Mouse (Mus musculus): ENCODE data around the gene Hint1. TPM values are rescaled to one million over a fixed set of nuclear protein-coding genes. Genes with fewer than 3 reads are reported as not detected.

The Hint1 gene
- polyA plus RNA-seq, 1 experiment from 2014 or later = 611 TPM

DNA sequence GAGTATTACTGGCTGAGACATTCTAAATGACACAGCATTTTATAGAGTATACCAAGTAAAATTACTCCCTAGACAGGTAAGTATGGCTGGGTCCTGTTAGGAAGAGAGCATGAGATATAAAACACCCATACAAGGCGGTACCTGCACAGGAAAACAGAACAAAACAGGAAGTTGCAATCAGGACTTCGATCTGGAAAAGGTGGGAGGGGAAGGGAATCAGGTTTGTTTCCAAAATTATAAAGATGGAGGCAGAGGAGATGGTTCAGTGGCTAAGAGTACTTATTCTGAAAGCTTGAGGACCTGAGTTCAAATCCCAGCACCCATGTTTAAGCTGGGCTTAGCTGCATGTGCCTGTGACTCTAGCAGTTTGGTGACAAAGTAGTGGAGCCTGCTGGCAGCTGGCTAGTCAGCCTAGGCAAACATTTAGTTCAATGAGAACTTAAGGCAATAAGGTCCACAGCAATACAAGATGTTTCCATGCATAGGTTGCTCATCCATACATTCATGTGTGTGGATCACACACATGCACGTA is 1.8 kb downstream of the Hint1 start:
- Histone ChIP-seq H3K27me3 (ENCODE audit: control insufficient read depth, insufficient read depth, low read length) (no peaks in the 10 kb centered on the region), H3K4me3 (ENCODE audit: low read depth, low read length) (no peak overlapping the region), H3K9ac (ENCODE audit: low read length) (no peak overlapping the region), H3K4me1 (ENCODE audit: control insufficient read depth, insufficient read depth, low read length) (no peaks in the 10 kb centered on the region), H3K36me3 (ENCODE audit: control insufficient read depth, insufficient read depth, low read length) (peaks cover 2% of the 10 kb centered on the region; the same call in 1 of the 2 replicates), H3K27ac (replicated peaks; ENCODE audit: low read depth, low read length) (no peak overlapping the region), H3K4me2 (ENCODE audit: low read depth, severe bottlenecking) (peak overlapping the region; percentile 60; the same call in 1 of the 2 replicates), H3K9me3 (ENCODE audit: control insufficient read depth, low read length) (no peaks in the 10 kb centered on the region)
- 86% methylated on average over 3 of the region's 3 CpGs for WGBS
- ATAC-seq (ENCODE audit: insufficient number of reproducible peaks, low FRiP score, low TSS enrichment, low read depth) = no peak
- no peak for DNase-seq (ENCODE audit: low spot score)

DNA sequence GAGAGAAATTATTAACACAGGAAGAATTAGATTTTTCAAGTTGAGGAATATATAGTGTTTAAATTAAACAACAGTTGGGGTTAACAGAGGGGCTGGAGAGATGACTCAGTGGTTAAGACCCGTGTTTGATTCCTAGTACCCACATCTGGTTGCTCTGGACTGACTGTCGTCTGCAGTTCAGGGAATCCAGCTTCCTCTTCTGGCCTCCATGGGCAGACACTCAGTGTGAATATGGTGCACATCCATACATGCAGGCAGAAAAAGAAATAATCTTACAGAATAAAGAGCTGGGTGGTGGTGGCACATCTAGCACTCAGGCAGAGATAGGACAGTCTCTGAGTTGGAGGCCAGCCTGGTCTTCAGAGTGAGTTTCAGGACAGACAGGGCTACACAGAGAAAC is 2.3 kb downstream of the Hint1 start:
- Histone ChIP-seq H3K9me3 (ENCODE audit: control insufficient read depth, low read length) (no peaks in the 10 kb centered on the region), H3K27me3 (ENCODE audit: control insufficient read depth, insufficient read depth, low read length) (no peaks in the 10 kb centered on the region), H3K4me1 (ENCODE audit: control insufficient read depth, insufficient read depth, low read length) (no peaks in the 10 kb centered on the region), H3K4me3 (ENCODE audit: low read depth, low read length) (no peak overlapping the region), H3K9ac (ENCODE audit: low read length) (no peak overlapping the region), H3K4me2 (ENCODE audit: low read depth, severe bottlenecking) (no peak overlapping the region), H3K27ac (replicated peaks; ENCODE audit: low read depth, low read length) (no peak overlapping the region), H3K36me3 (ENCODE audit: control insufficient read depth, insufficient read depth, low read length) (peaks cover 2% of the 10 kb centered on the region; the same call in 1 of the 2 replicates)
- 76% methylated on average over 2 of the region's 2 CpGs for WGBS
- DNase-seq (ENCODE audit: low spot score) (no peak), ATAC-seq (ENCODE audit: insufficient number of reproducible peaks, low FRiP score, low TSS enrichment, low read depth) (no peak)

DNA sequence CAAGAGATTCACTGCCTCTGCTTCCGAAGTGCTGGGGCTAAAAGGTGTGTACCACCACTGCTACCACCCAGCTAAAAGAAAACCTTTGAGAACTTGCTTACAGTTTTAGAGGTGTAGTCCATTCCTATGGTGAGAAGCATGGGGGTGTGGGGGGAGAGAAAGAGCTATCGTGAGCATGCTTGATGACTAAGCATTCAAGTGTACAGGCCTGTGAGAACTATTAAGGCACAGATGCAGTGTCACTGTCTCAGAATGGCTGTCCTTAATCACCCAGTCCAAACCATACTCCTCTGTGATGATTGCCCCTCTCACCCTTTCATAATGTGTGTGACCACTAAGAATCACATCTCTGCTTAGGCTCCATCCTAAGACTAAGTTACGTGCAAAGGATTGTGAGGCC is 3.1 kb downstream of the Hint1 start:
- Histone ChIP-seq H3K9ac (ENCODE audit: low read length) (no peak overlapping the region), H3K9me3 (ENCODE audit: control insufficient read depth, low read length) (no peaks in the 10 kb centered on the region), H3K4me3 (ENCODE audit: low read depth, low read length) (no peak overlapping the region), H3K4me2 (ENCODE audit: low read depth, severe bottlenecking) (no peak overlapping the region), H3K27me3 (ENCODE audit: control insufficient read depth, insufficient read depth, low read length) (no peaks in the 10 kb centered on the region), H3K4me1 (ENCODE audit: control insufficient read depth, insufficient read depth, low read length) (no peaks in the 10 kb centered on the region), H3K36me3 (ENCODE audit: control insufficient read depth, insufficient read depth, low read length) (peaks cover 2% of the 10 kb centered on the region), H3K27ac (replicated peaks; ENCODE audit: low read depth, low read length) (no peak overlapping the region)
- DNase-seq (ENCODE audit: low spot score) (no peak), ATAC-seq (ENCODE audit: insufficient number of reproducible peaks, low FRiP score, low TSS enrichment, low read depth) (no peak)
- WGBS = 90% methylated on average over 3 of the region's 3 CpGs

DNA sequence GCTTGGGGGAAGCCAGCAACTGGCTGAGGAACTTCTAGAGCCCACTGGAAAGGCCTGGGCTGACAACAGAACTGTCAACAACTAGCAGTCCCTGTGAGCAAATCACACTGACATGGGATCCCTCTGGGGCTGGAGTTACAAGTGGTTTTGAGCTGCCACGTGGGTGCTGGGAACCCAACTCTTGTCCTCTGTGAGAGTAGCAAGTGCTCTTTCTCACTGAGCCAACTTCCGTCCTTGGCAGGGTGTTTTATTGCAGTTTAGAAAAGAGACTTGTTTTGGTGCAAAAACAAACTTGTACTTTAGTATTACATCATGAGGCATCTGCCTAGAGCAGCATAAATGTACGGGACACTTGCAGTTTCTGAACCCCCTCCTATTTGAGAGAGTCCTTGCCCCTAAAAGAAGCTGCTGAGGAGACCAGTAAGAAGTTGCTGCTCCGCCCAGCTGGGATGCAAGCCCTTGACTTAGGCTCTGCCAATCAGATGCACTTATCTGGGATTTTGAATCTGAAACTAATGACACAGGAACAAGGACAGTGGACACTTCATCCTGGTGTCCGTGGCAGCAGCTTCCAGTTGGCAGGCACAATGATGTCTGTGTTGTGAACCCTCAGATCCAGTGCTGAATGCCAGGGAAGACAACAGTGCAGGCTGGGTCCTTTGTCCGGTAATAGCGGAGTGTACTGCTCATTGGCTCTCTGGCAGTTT is 5.8 kb downstream of the Hint1 start:
- no peak for ATAC-seq (ENCODE audit: insufficient number of reproducible peaks, low FRiP score, low TSS enrichment, low read depth)

DNA sequence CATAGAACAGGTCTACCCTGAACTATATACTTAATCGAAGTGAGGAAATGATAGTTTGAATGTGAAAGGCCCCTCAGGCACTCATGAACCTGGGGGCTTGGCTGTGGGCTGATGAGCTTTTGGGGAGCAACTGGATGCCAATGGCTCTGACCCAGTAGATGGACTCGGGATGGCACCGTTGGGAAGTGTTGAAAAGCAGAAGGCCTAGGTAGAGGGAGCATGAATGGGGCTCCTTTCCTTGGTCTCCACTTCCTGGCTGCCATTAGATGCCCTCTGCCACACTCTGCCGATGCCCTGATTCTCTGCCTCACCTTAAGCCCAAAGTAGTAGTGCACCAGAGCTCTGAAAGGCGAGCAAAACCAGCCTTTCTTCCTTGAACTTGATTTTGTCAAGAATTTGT is 9.8 kb downstream of the Hint1 start:
- 86% methylated on average over 5 of the region's 5 CpGs for WGBS
- no peak overlapping the region for H3K4me3 ChIP-seq (ENCODE audit: low read depth, low read length)
- no peak overlapping the region for H3K4me2 ChIP-seq (ENCODE audit: low read depth, severe bottlenecking)

More for the DNA sequence above, 5.8 kb downstream of the Hint1 start:
- no peak overlapping the region for H3K4me3 ChIP-seq (ENCODE audit: low read depth, low read length)
- H3K4me1 ChIP-seq (ENCODE audit: control insufficient read depth, insufficient read depth, low read length) = no peaks in the 10 kb centered on the region
- H3K27me3 ChIP-seq (ENCODE audit: control insufficient read depth, insufficient read depth, low read length) = no peaks in the 10 kb centered on the region
- H3K9ac ChIP-seq (ENCODE audit: low read length) = no peak overlapping the region
- 89% methylated on average over 7 of the region's 7 CpGs for WGBS
- DNase-seq (ENCODE audit: low spot score) = no peak
- no peak overlapping the region for H3K4me2 ChIP-seq (ENCODE audit: low read depth, severe bottlenecking)
- no peaks in the 10 kb centered on the region for H3K9me3 ChIP-seq (ENCODE audit: control insufficient read depth, low read length)
- H3K27ac ChIP-seq (replicated peaks; ENCODE audit: low read depth, low read length) = no peak overlapping the region
- H3K36me3 ChIP-seq (ENCODE audit: control insufficient read depth, insufficient read depth, low read length) = peaks cover 2% of the 10 kb centered on the region

DNA sequence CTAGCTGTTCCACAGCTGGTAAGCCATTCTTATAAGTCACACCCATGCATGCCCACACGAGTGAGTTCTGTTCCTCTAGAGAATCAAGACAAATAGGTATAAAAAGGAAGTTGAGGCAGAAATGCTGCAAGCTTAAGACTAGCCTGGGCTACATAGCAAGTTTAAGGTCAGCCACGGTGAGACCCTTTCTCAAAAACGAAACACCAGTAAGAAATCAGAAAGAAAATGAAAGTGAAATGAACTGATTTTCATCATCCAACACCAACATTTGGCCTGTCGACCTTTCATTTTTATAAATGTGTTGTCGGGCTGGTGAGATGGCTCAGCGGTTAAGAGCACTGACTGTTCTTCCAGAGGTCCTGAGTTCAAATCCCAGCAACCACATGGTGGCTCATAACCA is 12.7 kb downstream of the Hint1 start:
- WGBS = 78% methylated on average over 6 of the region's 6 CpGs

More for the DNA sequence above, 9.8 kb downstream of the Hint1 start:
- Histone ChIP-seq H3K36me3 (ENCODE audit: control insufficient read depth, insufficient read depth, low read length) (peaks cover 2% of the 10 kb centered on the region), H3K4me1 (ENCODE audit: control insufficient read depth, insufficient read depth, low read length) (no peaks in the 10 kb centered on the region), H3K9me3 (ENCODE audit: control insufficient read depth, low read length) (no peaks in the 10 kb centered on the region), H3K9ac (ENCODE audit: low read length) (no peak overlapping the region), H3K27me3 (ENCODE audit: control insufficient read depth, insufficient read depth, low read length) (no peaks in the 10 kb centered on the region), H3K27ac (replicated peaks; ENCODE audit: low read depth, low read length) (no peak overlapping the region)
- ATAC-seq (ENCODE audit: insufficient number of reproducible peaks, low FRiP score, low TSS enrichment, low read depth) = no peak
- DNase-seq (ENCODE audit: low spot score) = no peak

DNA sequence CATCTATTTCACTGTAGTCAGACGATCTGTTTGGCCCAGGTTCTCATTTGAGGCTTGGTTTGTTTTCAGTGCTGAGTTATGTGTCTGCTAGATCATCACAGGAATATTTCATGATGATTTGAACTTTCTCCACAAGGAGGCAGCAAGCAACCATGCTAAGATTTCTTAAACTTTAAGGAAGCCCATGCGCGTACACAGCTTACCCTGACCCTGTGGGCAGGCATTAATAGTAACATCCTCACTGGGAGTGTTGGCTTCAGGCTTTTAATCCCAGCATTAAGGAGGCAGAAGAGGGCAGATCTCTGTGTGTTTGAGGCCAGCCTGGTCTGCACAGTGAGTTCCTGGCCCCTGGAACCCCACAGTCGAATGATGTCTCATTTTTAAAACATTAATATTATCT is 13.3 kb downstream of the Hint1 start:
- Histone ChIP-seq H3K27ac (replicated peaks; ENCODE audit: low read depth, low read length) (no peak overlapping the region), H3K4me2 (ENCODE audit: low read depth, severe bottlenecking) (no peak overlapping the region), H3K36me3 (ENCODE audit: control insufficient read depth, insufficient read depth, low read length) (no peaks in the 10 kb centered on the region), H3K4me1 (ENCODE audit: control insufficient read depth, insufficient read depth, low read length) (no peaks in the 10 kb centered on the region), H3K27me3 (ENCODE audit: control insufficient read depth, insufficient read depth, low read length) (no peaks in the 10 kb centered on the region), H3K9ac (ENCODE audit: low read length) (no peak overlapping the region), H3K4me3 (ENCODE audit: low read depth, low read length) (no peak overlapping the region), H3K9me3 (ENCODE audit: control insufficient read depth, low read length) (no peaks in the 10 kb centered on the region)
- DNase-seq (ENCODE audit: low spot score) (peak; percentile 45), ATAC-seq (ENCODE audit: insufficient number of reproducible peaks, low FRiP score, low TSS enrichment, low read depth) (no peak)
- 43% methylated on average over 4 of the region's 4 CpGs for WGBS

More for the DNA sequence above, 12.7 kb downstream of the Hint1 start:
- no peak for ATAC-seq (ENCODE audit: insufficient number of reproducible peaks, low FRiP score, low TSS enrichment, low read depth)
- H3K27me3 ChIP-seq (ENCODE audit: control insufficient read depth, insufficient read depth, low read length) = no peaks in the 10 kb centered on the region
- H3K4me1 ChIP-seq (ENCODE audit: control insufficient read depth, insufficient read depth, low read length) = no peaks in the 10 kb centered on the region
- DNase-seq (ENCODE audit: low spot score) = no peak
- no peaks in the 10 kb centered on the region for H3K9me3 ChIP-seq (ENCODE audit: control insufficient read depth, low read length)
- no peak overlapping the region for H3K9ac ChIP-seq (ENCODE audit: low read length)
- H3K4me3 ChIP-seq (ENCODE audit: low read depth, low read length) = no peak overlapping the region
- H3K27ac ChIP-seq (replicated peaks; ENCODE audit: low read depth, low read length) = no peak overlapping the region
- H3K36me3 ChIP-seq (ENCODE audit: control insufficient read depth, insufficient read depth, low read length) = no peaks in the 10 kb centered on the region; the same call in 1 of the 2 replicates
- no peak overlapping the region for H3K4me2 ChIP-seq (ENCODE audit: low read depth, severe bottlenecking)

DNA sequence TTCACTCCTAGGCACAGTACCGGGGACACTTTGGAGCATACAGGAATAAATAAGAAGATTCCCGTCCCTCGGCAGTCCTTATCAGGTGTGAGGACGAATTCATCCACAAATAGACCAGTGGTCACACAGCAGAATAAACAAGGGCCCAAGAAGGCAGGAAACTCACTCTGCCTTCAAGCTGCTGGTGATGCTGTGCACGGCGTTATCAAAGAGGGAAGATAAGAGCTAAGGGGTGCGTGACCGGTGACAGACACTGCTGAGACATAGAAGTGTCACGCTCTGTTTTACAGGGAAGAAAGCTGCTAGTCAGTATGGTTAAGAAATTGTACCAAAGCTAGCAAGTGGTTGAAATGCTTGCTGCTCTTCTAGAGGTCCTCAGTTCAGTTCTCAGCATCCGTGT is 13.7 kb downstream of the Hint1 start:
- no peak overlapping the region for H3K4me2 ChIP-seq (ENCODE audit: low read depth, severe bottlenecking)
- peaks cover 4% of the 10 kb centered on the region; the same call in 1 of the 2 replicates for H3K4me1 ChIP-seq (ENCODE audit: control insufficient read depth, insufficient read depth, low read length)
- H3K9me3 ChIP-seq (ENCODE audit: control insufficient read depth, low read length) = no peaks in the 10 kb centered on the region
- ATAC-seq (ENCODE audit: insufficient number of reproducible peaks, low FRiP score, low TSS enrichment, low read depth) (no peak), DNase-seq (ENCODE audit: low spot score) (no peak)
- H3K36me3 ChIP-seq (ENCODE audit: control insufficient read depth, insufficient read depth, low read length) = no peaks in the 10 kb centered on the region
- WGBS = 80% methylated on average over 10 of the region's 10 CpGs
- no peak overlapping the region for H3K4me3 ChIP-seq (ENCODE audit: low read depth, low read length)
- H3K9ac ChIP-seq (ENCODE audit: low read length) = no peak overlapping the region
- no peaks in the 10 kb centered on the region for H3K27me3 ChIP-seq (ENCODE audit: control insufficient read depth, insufficient read depth, low read length)
- no peak overlapping the region for H3K27ac ChIP-seq (replicated peaks; ENCODE audit: low read depth, low read length)

Measured in limb, embryonic 11.5 days (tissue).